8 mouse cellular contexts compared by ENCODE assay signal in genomic region chr8:84773304-84773703, GRCm38 (mm10). TPM values are rescaled to one million over a fixed set of nuclear protein-coding genes. Genes with fewer than 3 reads are reported as not detected.
A peak's percentile ranks its signal among the peaks of the same experiment; 100 is the strongest.
DNase-seq lines count a peak whose midpoint lies in the region; ATAC-seq and TF ChIP-seq lines count a peak whose summit lies in the region.

No protein-coding gene starts in this region.

- H3K27me3 ChIP-seq in lung, embryonic 14.5 days (ENCODE audit: insufficient read depth, low read length) = peaks cover 43% of the 10 kb centered on the region
- no peaks in the 10 kb centered on the region; the same call in 1 of the 2 replicates for H3K27me3 ChIP-seq in hindbrain, postnatal 0 days (ENCODE audit: insufficient read depth, low read length)
- peaks cover 75% of the 10 kb centered on the region for H3K27me3 ChIP-seq in neural tube, embryonic 15.5 days (replicated peaks)

- H3K9me3 ChIP-seq in lung, embryonic 14.5 days (ENCODE audit: low read depth, low read length) = no peaks in the 10 kb centered on the region
- no peaks in the 10 kb centered on the region for H3K9me3 ChIP-seq in hindbrain, postnatal 0 days (ENCODE audit: low read length)
- H3K9me3 ChIP-seq in neural tube, embryonic 15.5 days (replicated peaks) = no peaks in the 10 kb centered on the region

- DNase-seq in cerebellum, adult 11-12 months = peak; percentile 78
- DNase-seq in lung, embryonic 14.5 days = peak; percentile 33
- DNase-seq in lung, postnatal 10 days = no peak
- DNase-seq in hindbrain, postnatal 0 days (ENCODE audit: low spot score) = peak; percentile 47
- no peak for DNase-seq in retina, embryonic 14.5 days (ENCODE audit: low spot score)

- peak overlapping the region; percentile 94 for H3K27ac ChIP-seq in lung, embryonic 14.5 days (ENCODE audit: low read depth)
- peak overlapping the region; percentile 90 for H3K27ac ChIP-seq in hindbrain, postnatal 0 days
- H3K27ac ChIP-seq in neural tube, embryonic 15.5 days (replicated peaks) = peak overlapping the region; percentile 90

- H3K4me3 ChIP-seq in lung, embryonic 14.5 days (ENCODE audit: low read depth, low read length) = peak overlapping the region; percentile 33
- H3K4me3 ChIP-seq in hindbrain, postnatal 0 days (ENCODE audit: low read length) = peak overlapping the region; percentile 41
- H3K4me3 ChIP-seq in neural tube, embryonic 15.5 days (replicated peaks) = peak overlapping the region; percentile 34

- TF ChIP-seq CTCF in lung, embryonic 14.5 days (IDR thresholded peaks at IDR 0.05; ENCODE audit: low read depth) = no peak
- TF ChIP-seq CTCF in hindbrain, postnatal 0 days (IDR thresholded peaks at IDR 0.05; ENCODE audit: low read depth) = no peak

- no peak for ATAC-seq in cerebellum, adult (ENCODE audit: insufficient number of reproducible peaks, low FRiP score, low TSS enrichment)
- ATAC-seq in lung, embryonic 14.5 days (ENCODE audit: insufficient read depth) = no peak
- ATAC-seq in hindbrain, postnatal 0 days = no peak
- ATAC-seq in neural tube, embryonic 15.5 days (ENCODE audit: low FRiP score) = no peak
- no peak for ATAC-seq in megakaryocyte-erythroid progenitor cell, adult 5-6 weeks (replicated peaks; ENCODE audit: low FRiP score, low TSS enrichment, poor library complexity, severe bottlenecking)

- peak overlapping the region; percentile 41 for H3K9ac ChIP-seq in lung, embryonic 14.5 days
- peak overlapping the region; percentile 57 for H3K9ac ChIP-seq in hindbrain, postnatal 0 days (replicated peaks; ENCODE audit: low read length)
- H3K9ac ChIP-seq in neural tube, embryonic 15.5 days (replicated peaks) = peak overlapping the region; percentile 44

- 3% methylated on average over 9 of the region's 9 CpGs for WGBS in lung, embryonic 14.5 days
- WGBS in hindbrain, postnatal 0 days = 3% methylated on average over 9 of the region's 9 CpGs
- under 1% methylated on average over 9 of the region's 9 CpGs for WGBS in neural tube, embryonic 15.5 days

- H3K4me1 ChIP-seq in lung, embryonic 14.5 days (ENCODE audit: insufficient read depth) = peaks cover 40% of the 10 kb centered on the region
- peaks cover 13% of the 10 kb centered on the region for H3K4me1 ChIP-seq in hindbrain, postnatal 0 days (ENCODE audit: insufficient read depth, low read length)
- peaks cover 60% of the 10 kb centered on the region for H3K4me1 ChIP-seq in neural tube, embryonic 15.5 days

- peaks cover 30% of the 10 kb centered on the region for H3K36me3 ChIP-seq in lung, embryonic 14.5 days (ENCODE audit: insufficient read depth)
- no peaks in the 10 kb centered on the region for H3K36me3 ChIP-seq in hindbrain, postnatal 0 days (ENCODE audit: insufficient read depth, low read length)
- H3K36me3 ChIP-seq in neural tube, embryonic 15.5 days = no peaks in the 10 kb centered on the region

- H3K4me2 ChIP-seq in lung, embryonic 14.5 days = peak overlapping the region; percentile 64
- peak overlapping the region; percentile 50 for H3K4me2 ChIP-seq in hindbrain, postnatal 0 days (ENCODE audit: low read depth, low read length)
- H3K4me2 ChIP-seq in neural tube, embryonic 15.5 days = peak overlapping the region; percentile 56

RNA-seq across cellular contexts. Expression of gene Nfix, which starts 26.8 kb away (rescaled TPM):
- 42.3 and 44.1 TPM in 2 replicates for polyA plus RNA-seq in lung, embryonic 14.5 days (2014; fragmentation: Nextera tagmentation; extraction: Ambion mirVana)
- 90.4 and 92.5 TPM in 2 replicates for total RNA-seq in hindbrain, postnatal 0 days (2014; rRNA removed)
- polyA plus RNA-seq in hindbrain, postnatal 0 days (2015; fragmentation: Nextera tagmentation; extraction: Ambion mirVana) = 123 and 126 TPM in 2 replicates
- polyA plus RNA-seq in neural tube, embryonic 15.5 days (2015; fragmentation: Nextera tagmentation; extraction: Ambion mirVana) = 60.3 and 70.5 TPM in 2 replicates
- 73.4 and 79.7 TPM in 2 replicates for total RNA-seq in megakaryocyte-erythroid progenitor cell, adult 5-6 weeks (2014; fragmentation: Nextera tagmentation)
- 13.3 and 26.0 TPM in 2 replicates for total RNA-seq in megakaryocyte-erythroid progenitor cell, adult 5-6 weeks (2017)

RNA-seq across cellular contexts. Expression of gene Dand5, which starts 49.3 kb away (rescaled TPM):
- 4.5 and 4.6 TPM in 2 replicates for polyA plus RNA-seq in lung, embryonic 14.5 days (2014; fragmentation: Nextera tagmentation; extraction: Ambion mirVana)
- total RNA-seq in hindbrain, postnatal 0 days (2014; rRNA removed) = 6.6 and 7.2 TPM in 2 replicates
- polyA plus RNA-seq in hindbrain, postnatal 0 days (2015; fragmentation: Nextera tagmentation; extraction: Ambion mirVana) = 12.3 and 12.5 TPM in 2 replicates
- 15.7 and 17.2 TPM in 2 replicates for polyA plus RNA-seq in neural tube, embryonic 15.5 days (2015; fragmentation: Nextera tagmentation; extraction: Ambion mirVana)
- 4.7 TPM in 2 replicates for total RNA-seq in megakaryocyte-erythroid progenitor cell, adult 5-6 weeks (2014; fragmentation: Nextera tagmentation)
- 3.5 and 3.7 TPM in 2 replicates for total RNA-seq in megakaryocyte-erythroid progenitor cell, adult 5-6 weeks (2017)

RNA-seq across cellular contexts. Expression of gene G430095P16Rik, which starts 50.5 kb away (rescaled TPM):
- 2.7 and 2.8 TPM in 2 replicates for polyA plus RNA-seq in lung, embryonic 14.5 days (2014; fragmentation: Nextera tagmentation; extraction: Ambion mirVana)
- total RNA-seq in hindbrain, postnatal 0 days (2014; rRNA removed) = 1.2 TPM in 1 of 2 replicates, not detected in the other
- 1.1 and 1.7 TPM in 2 replicates for polyA plus RNA-seq in hindbrain, postnatal 0 days (2015; fragmentation: Nextera tagmentation; extraction: Ambion mirVana)
- polyA plus RNA-seq in neural tube, embryonic 15.5 days (2015; fragmentation: Nextera tagmentation; extraction: Ambion mirVana) = 1.4 and 1.8 TPM in 2 replicates
- 25.7 and 28.1 TPM in 2 replicates for total RNA-seq in megakaryocyte-erythroid progenitor cell, adult 5-6 weeks (2014; fragmentation: Nextera tagmentation)
- 8.2 and 11.4 TPM in 2 replicates for total RNA-seq in megakaryocyte-erythroid progenitor cell, adult 5-6 weeks (2017)

RNA-seq across cellular contexts. Expression of gene Gadd45gip1, which starts 58.0 kb away (rescaled TPM):
- 44.2 and 45.0 TPM in 2 replicates for polyA plus RNA-seq in lung, embryonic 14.5 days (2014; fragmentation: Nextera tagmentation; extraction: Ambion mirVana)
- 33.0 and 34.1 TPM in 2 replicates for total RNA-seq in hindbrain, postnatal 0 days (2014; rRNA removed)
- polyA plus RNA-seq in hindbrain, postnatal 0 days (2015; fragmentation: Nextera tagmentation; extraction: Ambion mirVana) = 43.4 and 45.3 TPM in 2 replicates
- 44.3 and 45.1 TPM in 2 replicates for polyA plus RNA-seq in neural tube, embryonic 15.5 days (2015; fragmentation: Nextera tagmentation; extraction: Ambion mirVana)
- 28.3 and 31.1 TPM in 2 replicates for total RNA-seq in megakaryocyte-erythroid progenitor cell, adult 5-6 weeks (2014; fragmentation: Nextera tagmentation)
- total RNA-seq in megakaryocyte-erythroid progenitor cell, adult 5-6 weeks (2017) = 53.1 and 61.8 TPM in 2 replicates

Comparison
In these comparisons a context has a peak if more than half of its experiments do, and no peak if none do; other contexts are left out.
1. DNase-seq: peak in cerebellum, adult 11-12 months (single experiment), lung, embryonic 14.5 days (single experiment) and hindbrain, postnatal 0 days (single experiment); none in lung, postnatal 10 days (single experiment) and retina, embryonic 14.5 days (single experiment).
2. Peak in every context shown above with its lines, with median percentiles within 50 percentile points of each other: H3K27ac ChIP-seq, H3K4me2 ChIP-seq, H3K4me3 ChIP-seq and H3K9ac ChIP-seq.